Mouse (Mus musculus) heart, adult 2 months (tissue): ENCODE measurements around the gene Msh5. TPM values are rescaled to one million over a fixed set of nuclear protein-coding genes. Genes with fewer than 3 reads are reported as not detected.

Source experiments
- DNase-seq, 2 experiments: peaks; one replicate each; pipeline ENCODE4 v3.0.0; 2021
- H3K27ac ChIP-seq: fragments of 200-600 bp; 2 replicates; pipeline ENCODE4 v1.8.1; 2022
- H3K27me3 ChIP-seq: fragments of 200-500 bp; 2 replicates; pipeline ENCODE4 v1.6.1; 2012; ENCODE audit warnings: mild to moderate bottlenecking, low read length, inconsistent platforms, mixed read lengths; ENCODE audit not compliant: control insufficient read depth, insufficient read depth
- H3K36me3 ChIP-seq: fragments of 200-500 bp; 2 replicates; pipeline ENCODE4 v1.6.1; 2012; ENCODE audit warnings: low read length, inconsistent platforms; ENCODE audit not compliant: control insufficient read depth, insufficient read depth
- H3K4me1 ChIP-seq: fragments of 200-500 bp; 2 replicates; pipeline ENCODE4 v1.6.1; 2011; ENCODE audit warnings: low read length; ENCODE audit not compliant: control insufficient read depth, insufficient read depth
- H3K4me3 ChIP-seq: fragments of 200-600 bp; 2 replicates; pipeline ENCODE4 v1.8.1; 2022
- H3K79me2 ChIP-seq: fragments of 200-500 bp; replicated peaks from 2 replicates; pipeline ENCODE4 v1.6.1; 2012; ENCODE audit warnings: mild to moderate bottlenecking, inconsistent platforms, low read length, moderate library complexity, mixed read lengths; ENCODE audit not compliant: control insufficient read depth, insufficient read depth
- H3K9ac ChIP-seq: fragments of 200-500 bp; 2 replicates; pipeline ENCODE4 v1.6.1; 2012; ENCODE audit warnings: low read depth, mild to moderate bottlenecking, control low read depth, inconsistent platforms, low read length, mixed read lengths
- CTCF ChIP-seq: fragments of 200-600 bp; IDR thresholded peaks from 2 replicates; pipeline ENCODE4 v1.8.1; 2022; ENCODE audit warnings: antibody characterized with exemption, mild to moderate bottlenecking, moderate library complexity
- EP300 ChIP-seq: fragments of 200-500 bp; IDR thresholded peaks from 2 replicates; pipeline ENCODE4 v1.6.1; 2011; ENCODE audit warnings: low read depth, low read length, control low read depth; ENCODE audit not compliant: insufficient read depth
- POLR2A ChIP-seq: fragments of 200-500 bp; IDR thresholded peaks from 2 replicates; pipeline ENCODE4 v1.6.1; 2011; ENCODE audit warnings: mild to moderate bottlenecking, low read depth, low read length, control low read depth; ENCODE audit not compliant: insufficient read depth
- WGBS: fragments of 180-500 bp; shearing (Covaris S2); methylation state at CpG from one replicate; pipeline ENCODE4 v1.1.7; 2018; 5-methylcytosine and 5-hydroxymethylcytosine counted together
- intact Hi-C: fragments of 180-260 bp; cut with DNase I; formaldehyde crosslinking; loops from one replicate; pipeline ENCODE4 v1.15.1; 2025
- polyA plus RNA-seq: library from polyadenylated mRNA; depleted of rRNA; stranded (reverse); fragments of >200 nt; gene quantifications from 2 replicates; pipeline ENCODE4 v1.2.3, GENCODE M21; 2012
- total RNA-seq, 2 experiments: library from RNA; stranded (reverse); gene quantifications; 2 replicates each; pipeline ENCODE4 v1.2.3; 2021

Gene Msh5
- total and polyA plus RNA-seq, 3 experiments = 0.23 to 1.2 (median 0.29) TPM

DNA sequence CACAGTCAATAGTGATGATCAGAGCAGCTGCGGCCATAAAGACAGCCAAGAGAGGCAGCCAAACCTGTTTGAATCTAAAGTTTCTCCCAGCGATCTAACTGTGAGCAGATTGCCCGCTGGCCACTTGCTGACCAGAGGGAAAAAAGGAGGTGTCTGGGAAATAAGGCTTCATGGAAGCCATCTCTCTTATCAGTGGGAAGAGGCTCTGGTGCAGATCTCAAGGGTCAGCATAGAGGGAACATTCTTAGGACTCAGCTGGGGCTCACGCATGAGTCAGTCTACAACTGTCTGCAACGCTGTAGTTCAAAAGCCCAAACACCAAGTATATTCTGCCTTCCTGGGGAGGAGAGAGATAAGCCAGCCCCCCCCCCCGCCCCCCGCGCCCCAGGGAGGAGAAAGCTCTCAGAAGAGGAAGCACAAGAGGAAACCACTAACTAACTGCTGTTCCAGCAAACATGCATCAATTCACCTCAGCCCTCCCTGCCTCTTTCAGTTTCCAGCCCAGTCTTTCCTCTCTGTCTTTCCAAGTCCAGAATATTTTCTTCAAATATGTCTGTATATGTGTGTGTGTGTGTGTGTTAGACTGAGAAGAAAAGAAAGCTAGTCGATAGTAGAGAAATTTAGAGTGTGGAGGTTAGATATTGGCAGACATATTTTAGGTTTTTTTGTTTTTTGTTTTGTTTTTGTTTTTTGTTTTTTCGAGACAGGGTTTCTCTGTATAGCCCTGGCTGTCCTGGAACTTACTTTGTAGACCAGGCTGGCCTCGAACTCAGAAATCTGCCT, 1.8 kb upstream of the Msh5 start:
- intact Hi-C loops = no loop called here
- peaks cover 1% of the 10 kb centered on the region; the same call in 1 of the 2 replicates for H3K36me3 ChIP-seq
- peak; percentile 42 to 46 for DNase-seq

DNA sequence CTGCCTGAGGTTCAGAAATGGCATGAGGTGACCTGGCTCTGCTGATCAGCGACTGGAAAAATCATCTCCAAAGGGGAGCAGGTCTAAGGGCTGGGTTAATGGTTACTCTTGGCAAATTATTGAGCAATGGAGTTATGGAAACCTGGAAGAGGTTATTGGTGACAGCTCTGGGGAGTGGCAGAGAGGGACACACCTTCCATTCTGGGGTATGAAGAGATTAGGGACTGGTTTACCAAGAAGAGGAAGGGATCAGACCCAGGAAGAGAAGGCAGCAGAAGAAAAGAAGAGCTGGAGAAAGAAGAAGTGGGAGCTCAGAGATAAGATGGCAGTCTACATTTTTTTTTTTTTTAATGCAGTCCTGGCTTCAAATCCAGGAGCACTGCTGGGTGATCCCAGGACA, 1.1 kb upstream of the Msh5 start:
- no peak for TF ChIP-seq EP300
- TF ChIP-seq POLR2A = no peak
- Histone ChIP-seq H3K36me3 (no peaks in the 10 kb centered on the region), H3K27me3 (no peaks in the 10 kb centered on the region), H3K9ac (peak overlapping the region; percentile 39; the same call in 1 of the 2 replicates), H3K27ac (peak overlapping the region; percentile 85), H3K4me3 (no peak overlapping the region), H3K4me1 (peaks cover 14% of the 10 kb centered on the region), H3K79me2 (no peaks in the 10 kb centered on the region)
- DNase-seq = no peak
- intact Hi-C loops = loop anchor here (2.0 kb wide), 1 partner anchor 25 kb away; no protein-coding TSS in a partner anchor
- WGBS = 37% methylated on average over 1 of the region's 1 CpGs

More for the DNA sequence above, 1.8 kb upstream of the Msh5 start:
- Histone ChIP-seq H3K27me3 (no peaks in the 10 kb centered on the region), H3K79me2 (no peaks in the 10 kb centered on the region), H3K9ac (peak overlapping the region; percentile 39; the same call in 1 of the 2 replicates), H3K4me3 (no peak overlapping the region), H3K4me1 (peaks cover 16% of the 10 kb centered on the region), H3K27ac (peak overlapping the region; percentile 85)
- TF ChIP-seq CTCF (no peak), POLR2A (peak; percentile 65), EP300 (0 out of 2 replicates have a peak, but pooled peaks have one; percentile 12)
- 15% methylated on average over 11 of the region's 11 CpGs for WGBS

DNA sequence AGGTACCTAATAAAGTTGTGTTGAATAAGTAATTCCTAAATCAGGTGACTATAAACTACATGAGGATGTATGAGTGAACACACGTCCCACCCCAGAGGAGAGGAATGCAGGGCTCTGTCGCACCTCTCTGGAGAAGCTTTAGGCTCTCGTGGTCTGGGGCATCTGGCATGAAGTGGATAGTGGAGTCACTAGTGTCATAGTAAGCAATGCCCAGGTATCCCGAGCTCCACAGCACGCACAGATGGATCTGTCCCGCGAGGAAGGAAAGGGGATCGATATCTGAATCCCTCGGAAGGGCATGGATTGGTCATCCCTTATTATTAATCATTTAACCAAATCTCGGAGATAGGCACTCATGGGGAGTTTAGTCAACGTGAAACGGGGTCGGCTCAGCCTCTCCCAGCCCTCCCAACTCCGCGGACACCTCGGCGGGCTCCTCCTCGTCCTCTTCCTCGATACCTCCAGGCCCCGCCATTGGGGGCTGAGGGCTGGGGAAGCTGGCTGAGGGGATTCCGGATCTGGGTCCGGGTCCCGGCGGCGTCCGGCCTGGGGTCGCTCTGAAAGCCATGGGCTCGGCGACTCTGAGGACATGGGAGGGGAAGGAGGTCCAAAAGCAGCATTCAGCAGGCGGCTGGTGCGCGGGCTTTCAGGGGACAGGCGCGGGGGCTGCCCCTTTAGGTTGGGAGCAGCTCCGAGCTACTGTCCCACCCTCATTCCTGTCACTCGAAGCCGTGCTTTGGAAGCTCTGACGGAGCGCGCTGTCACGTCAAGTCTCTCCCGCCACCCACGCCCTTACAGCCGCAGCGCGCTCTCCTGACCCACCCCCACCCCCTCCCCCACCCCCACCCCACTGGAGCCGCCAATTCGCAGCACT, 501 bp downstream of the Msh5 start:
- H3K4me3 ChIP-seq = peak overlapping the region; percentile 45
- WGBS = 4% methylated on average over 47 of the region's 48 CpGs
- H3K36me3 ChIP-seq = no peaks in the 10 kb centered on the region
- H3K79me2 ChIP-seq = no peaks in the 10 kb centered on the region
- peak overlapping the region; percentile 74 for H3K9ac ChIP-seq
- intact Hi-C loops = loop anchor here (2.0 kb wide), 1 partner anchor 23 kb away; no protein-coding TSS in a partner anchor
- DNase-seq = no peak
- H3K4me1 ChIP-seq = peaks cover 9% of the 10 kb centered on the region
- peak overlapping the region; percentile 80 for H3K27ac ChIP-seq
- no peaks in the 10 kb centered on the region for H3K27me3 ChIP-seq
- TF ChIP-seq CTCF (no peak), EP300 (no peak), POLR2A (peak; percentile 60; the same call in 1 of the 2 replicates)

DNA sequence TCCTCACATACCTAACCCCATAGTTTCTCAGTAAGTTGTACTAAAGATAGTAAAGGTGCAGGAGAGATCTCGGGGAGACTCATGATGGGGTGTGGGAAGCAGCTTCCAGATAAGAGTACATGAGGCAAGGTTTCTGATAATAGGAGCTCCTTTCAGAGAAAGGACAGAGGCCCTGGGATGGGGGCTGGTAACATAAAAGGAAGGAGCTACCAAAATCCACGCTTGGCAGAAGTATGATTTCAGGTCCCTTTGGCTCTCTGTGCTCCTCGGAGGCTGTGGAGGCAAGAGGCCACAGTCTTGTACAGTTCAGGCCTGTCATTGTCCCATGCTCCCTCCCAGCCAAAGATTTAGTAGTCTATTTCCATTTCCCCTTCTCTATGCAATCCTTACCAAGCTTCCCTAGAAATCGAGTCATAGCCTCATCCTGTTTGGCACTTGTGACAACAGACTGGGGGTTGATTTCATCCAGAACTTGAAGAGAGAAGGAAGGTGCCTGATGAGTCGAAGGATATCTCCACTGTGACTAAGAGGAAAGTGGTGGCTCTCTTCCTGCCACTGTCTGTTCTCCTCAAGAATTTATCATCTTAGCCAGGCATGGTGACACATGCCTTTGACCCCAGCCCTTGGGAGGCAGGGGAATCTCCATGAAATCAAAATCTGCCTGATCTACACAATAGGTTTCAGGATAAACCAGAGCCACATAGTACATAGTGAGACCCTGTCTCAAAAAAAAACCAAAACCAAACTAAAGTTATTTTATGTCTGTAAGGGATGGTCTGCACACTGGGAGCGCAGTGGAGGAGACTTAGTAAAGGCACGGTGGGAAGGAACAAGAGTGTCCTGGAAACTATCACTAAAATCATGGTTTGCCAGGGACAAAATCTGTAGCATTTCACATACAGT, 1.4 kb downstream of the Msh5 start:
- no peak overlapping the region for H3K4me3 ChIP-seq
- H3K9ac ChIP-seq = no peak overlapping the region
- H3K4me1 ChIP-seq = peaks cover 9% of the 10 kb centered on the region
- intact Hi-C loops = no loop called here
- 59% methylated on average over 7 of the region's 7 CpGs for WGBS
- no peaks in the 10 kb centered on the region for H3K79me2 ChIP-seq
- H3K27me3 ChIP-seq = no peaks in the 10 kb centered on the region
- H3K27ac ChIP-seq = no peak overlapping the region; the same call in 1 of the 2 replicates
- DNase-seq = no peak
- H3K36me3 ChIP-seq = no peaks in the 10 kb centered on the region
- TF ChIP-seq EP300 (no peak), POLR2A (no peak), CTCF (no peak)

DNA sequence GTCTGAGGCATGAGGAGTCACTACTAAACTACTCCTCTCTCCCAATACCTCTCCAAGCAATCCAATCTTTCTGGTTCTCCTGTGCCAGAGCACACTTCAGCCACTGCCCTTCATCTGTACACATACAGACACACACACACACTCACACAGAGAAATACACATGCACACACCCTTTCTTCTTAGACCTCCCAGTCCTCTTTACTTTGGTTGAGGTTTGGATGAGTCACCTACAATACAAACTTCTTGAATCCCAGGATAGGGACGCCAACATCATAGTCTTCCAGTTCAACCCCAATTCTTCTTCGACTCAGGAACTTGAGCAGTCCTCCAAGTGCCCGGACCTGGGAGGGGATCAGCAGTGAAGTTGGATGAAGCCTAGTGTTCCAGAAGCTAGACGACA, 2.8 kb downstream of the Msh5 start:
- H3K4me3 ChIP-seq = no peak overlapping the region
- no peaks in the 10 kb centered on the region for H3K36me3 ChIP-seq
- WGBS = 45% methylated on average over 4 of the region's 4 CpGs

More for the DNA sequence above, 2.8 kb downstream of the Msh5 start:
- Histone ChIP-seq H3K4me1 (peaks cover 8% of the 10 kb centered on the region), H3K9ac (no peak overlapping the region), H3K79me2 (no peaks in the 10 kb centered on the region), H3K27me3 (no peaks in the 10 kb centered on the region), H3K27ac (no peak overlapping the region)
- TF ChIP-seq CTCF = no peak
- no peak for TF ChIP-seq EP300
- TF ChIP-seq POLR2A = no peak
- DNase-seq = no peak
- intact Hi-C loops = no loop called here
